Mouse (Mus musculus): ENCODE measurements at regions not wholly inside any gene's neighbourhood (a gene's known extent, or its start where the extent isn't known, plus 50 kb on each side); places are given as distances from the start of the nearest gene placed in this dataset.

- no peak for DNase-seq (ENCODE audit: extremely low read depth)
- TF ChIP-seq CTCF (conservative IDR thresholded peaks at IDR 0.05 in 1 of 2, IDR thresholded peaks at IDR 0.05 in 1 of 2; ENCODE audit: low read depth in 2 of 2, low read length in 2 of 2) (no peak), NELFE (IDR thresholded peaks at IDR 0.05; ENCODE audit: low read depth, low read length) (no peak)
- no peaks in the 10 kb centered on the region for H3K27me3 ChIP-seq (replicated peaks)
- no peak overlapping the region for H3K9ac ChIP-seq (ENCODE audit: insufficient read depth, low read depth)
- H3K9me3 ChIP-seq (replicated peaks; ENCODE audit: low read length), result no peaks in the 10 kb centered on the region
- H3K4me2 ChIP-seq (ENCODE audit: insufficient read depth, low read depth, poor library complexity, severe bottlenecking), result no peak overlapping the region
- no peaks in the 10 kb centered on the region for H3K36me3 ChIP-seq (replicated peaks in 1 of 2; ENCODE audit: control insufficient read depth in 1 of 2, insufficient read depth in 1 of 2, low read length in 1 of 2)
- H3K79me2 ChIP-seq (replicated peaks; ENCODE audit: control insufficient read depth, extremely low read depth, insufficient read depth, poor library complexity, severe bottlenecking), result no peaks in the 10 kb centered on the region
- in situ Hi-C loops (cut with MboI; ENCODE audit: low pct_ligation_motif_present, low pct_unique_long_range_greater_than_20kb, low sequenced_read_pairs), result no loop called here
- no peak overlapping the region for H3K4me3 ChIP-seq (replicated peaks in 1 of 3; ENCODE audit: low read depth in 2 of 3, low read length in 2 of 3, poor library complexity in 1 of 3)
- H3K4me1 ChIP-seq (ENCODE audit: control insufficient read depth in 1 of 2, insufficient read depth in 2 of 2), result no peaks in the 10 kb centered on the region
- dilution Hi-C loops (cut with MboI; ENCODE audit: extremely low pct_ligation_motif_present, extremely low pct_unique_long_range_greater_than_20kb, low sequenced_read_pairs), result no loop called here
- no peak overlapping the region for H3K27ac ChIP-seq (ENCODE audit: insufficient read depth, low read depth)
These were observed 82.6 kb upstream of the Fam83b start for GRCm38 (mm10) chr9:76649484-76649883.

GRCm38 (mm10) chr9:76646383-76646782 lies 79.5 kb upstream of the Fam83b start:
- Histone ChIP-seq H3K4me2 (ENCODE audit: insufficient read depth, low read depth, poor library complexity, severe bottlenecking) (no peak overlapping the region), H3K4me3 (replicated peaks in 1 of 3; ENCODE audit: low read depth in 2 of 3, low read length in 2 of 3, poor library complexity in 1 of 3) (no peak overlapping the region), H3K27ac (ENCODE audit: insufficient read depth, low read depth) (no peak overlapping the region), H3K79me2 (replicated peaks; ENCODE audit: control insufficient read depth, extremely low read depth, insufficient read depth, poor library complexity, severe bottlenecking) (no peaks in the 10 kb centered on the region), H3K4me1 (ENCODE audit: control insufficient read depth in 1 of 2, insufficient read depth in 2 of 2) (no peaks in the 10 kb centered on the region), H3K36me3 (replicated peaks in 1 of 2; ENCODE audit: control insufficient read depth in 1 of 2, insufficient read depth in 1 of 2, low read length in 1 of 2) (no peaks in the 10 kb centered on the region), H3K27me3 (replicated peaks) (no peaks in the 10 kb centered on the region), H3K9me3 (replicated peaks; ENCODE audit: low read length) (no peaks in the 10 kb centered on the region), H3K9ac (ENCODE audit: insufficient read depth, low read depth) (no peak overlapping the region)
- in situ Hi-C loops (cut with MboI; ENCODE audit: low pct_ligation_motif_present, low pct_unique_long_range_greater_than_20kb, low sequenced_read_pairs) (no loop called here), dilution Hi-C loops (cut with MboI; ENCODE audit: extremely low pct_ligation_motif_present, extremely low pct_unique_long_range_greater_than_20kb, low sequenced_read_pairs) (no loop called here)
- no peak for TF ChIP-seq SMC3 (IDR thresholded peaks at IDR 0.05; ENCODE audit: low read depth, low read length)
- no peak for TF ChIP-seq HCFC1 (IDR thresholded peaks at IDR 0.05; ENCODE audit: low read depth, low read length)
- no peak for TF ChIP-seq RCOR1 (conservative IDR thresholded peaks at IDR 0.05; ENCODE audit: low read depth, low read length)
- no peak for TF ChIP-seq BHLHE40 (IDR thresholded peaks at IDR 0.05; ENCODE audit: low read depth, low read length)
- TF ChIP-seq MYC (IDR thresholded peaks at IDR 0.05; ENCODE audit: low read depth, low read length), result no peak
- no peak for TF ChIP-seq USF2 (conservative IDR thresholded peaks at IDR 0.05; ENCODE audit: low read depth, low read length)
- TF ChIP-seq JUN (IDR thresholded peaks at IDR 0.05; ENCODE audit: insufficient read depth, low read depth, low read length), result no peak
- TF ChIP-seq ZKSCAN1 (IDR thresholded peaks at IDR 0.05; ENCODE audit: borderline replicate concordance, low read depth, low read length), result no peak
- no peak for TF ChIP-seq ZNF384 (IDR thresholded peaks at IDR 0.05; ENCODE audit: low read depth, low read length)
- TF ChIP-seq PAX5 (IDR thresholded peaks at IDR 0.05; ENCODE audit: low read length), result no peak
- no peak for TF ChIP-seq CHD2 (IDR thresholded peaks at IDR 0.05; ENCODE audit: low read length)
- no peak for TF ChIP-seq IRF4 (IDR thresholded peaks at IDR 0.05; ENCODE audit: low read depth, low read length)
- no peak for TF ChIP-seq CTCF (conservative IDR thresholded peaks at IDR 0.05 in 1 of 2, IDR thresholded peaks at IDR 0.05 in 1 of 2; ENCODE audit: low read depth in 2 of 2, low read length in 2 of 2)
- TF ChIP-seq MAFK (IDR thresholded peaks at IDR 0.05; ENCODE audit: insufficient replicate concordance, low read length), result no peak
- no peak for TF ChIP-seq TCF12 (IDR thresholded peaks at IDR 0.05; ENCODE audit: low read depth, low read length)
- TF ChIP-seq CHD1 (IDR thresholded peaks at IDR 0.05; ENCODE audit: low read depth, low read length), result no peak
- TF ChIP-seq POLR2A (IDR thresholded peaks at IDR 0.05; ENCODE audit: low read depth, low read length), result no peak
- no peak for TF ChIP-seq POLR2AphosphoS2 (IDR thresholded peaks at IDR 0.05; ENCODE audit: low read depth, low read length)
- TF ChIP-seq KAT2A (IDR thresholded peaks at IDR 0.05; ENCODE audit: insufficient replicate concordance, low read length), result no peak
- DNase-seq (ENCODE audit: extremely low read depth), result no peak

Data from CH12.LX (cell line).